Mouse (Mus musculus) spleen, postnatal 14 days (tissue): ENCODE measurements around the gene Mrpl36.

ENCODE experiments used
- DNase-seq, 2 experiments: peaks; one replicate each; pipeline ENCODE4 v3.0.0; 2021 to 2022; ENCODE audit warnings: low spot score in 2 of 2

The Mrpl36 gene

GRCm38 (mm10) chr13:73346743-73347142, 18.4 kb downstream of the Mrpl36 start:
- no peak for DNase-seq

GRCm38 (mm10) chr13:73347171-73347570, 18.9 kb downstream of the Mrpl36 start:
- no peak for DNase-seq

- DNase-seq = no peak
Measured at GRCm38 (mm10) chr13:73347922-73348650, 19.8 kb downstream of the Mrpl36 start.

GRCm38 (mm10) chr13:73350741-73351140, 22.4 kb downstream of the Mrpl36 start:
- no peak for DNase-seq

- no peak for DNase-seq
Measured at GRCm38 (mm10) chr13:73351910-73352309, 23.6 kb downstream of the Mrpl36 start.

GRCm38 (mm10) chr13:73352491-73352890, 24.2 kb downstream of the Mrpl36 start:
- DNase-seq = no peak

GRCm38 (mm10) chr13:73357106-73357505, 28.8 kb downstream of the Mrpl36 start:
- DNase-seq = no peak

GRCm38 (mm10) chr13:73373367-73373766, 45.1 kb downstream of the Mrpl36 start:
- DNase-seq = no peak

- no peak for DNase-seq
Measured at GRCm38 (mm10) chr13:73374612-73375011, 46.3 kb downstream of the Mrpl36 start.

- no peak for DNase-seq
Measured at GRCm38 (mm10) chr13:73377637-73378036, 49.3 kb downstream of the Mrpl36 start.
